Mouse (Mus musculus) CH12.LX (cell line): ENCODE data around the gene Dppa5a. TPM values are rescaled to one million over a fixed set of nuclear protein-coding genes. Genes with fewer than 3 reads are reported as not detected.
"Not testable (repeated sequence)": the region's sequence is repeated elsewhere in the genome, so short reads cannot be mapped to it uniquely, and the experiment has no call there.

ENCODE experiments used
- DNase-seq: peaks from one replicate; pipeline ENCODE4 v3.0.0-alpha.2; 2013; ENCODE audit errors: extremely low read depth
- H3K27ac ChIP-seq: 2 replicates; pipeline ENCODE4 v1.5.1; 2012; ENCODE audit warnings: low read depth, mild to moderate bottlenecking, control low read depth, moderate library complexity; ENCODE audit not compliant: insufficient read depth
- H3K27me3 ChIP-seq: replicated peaks from 2 replicates; pipeline ENCODE3; 2012; ENCODE audit warnings: inconsistent platforms
- H3K36me3 ChIP-seq, 2 experiments: replicated peaks in 1 of 2; 2 replicates each; pipeline versions ENCODE3 to v1.6.1; 2012; ENCODE audit warnings: inconsistent platforms in 1 of 2, low read length in 1 of 2, mild to moderate bottlenecking in 1 of 2, mixed read lengths in 1 of 2, moderate library complexity in 1 of 2; ENCODE audit not compliant: control insufficient read depth in 1 of 2, insufficient read depth in 1 of 2
- H3K4me1 ChIP-seq, 2 experiments: 2 replicates each; pipeline ENCODE4 v1.6.1; 2012; ENCODE audit warnings: inconsistent platforms in 1 of 2, moderate library complexity in 1 of 2; ENCODE audit not compliant: insufficient read depth in 2 of 2, control insufficient read depth in 1 of 2
- H3K4me2 ChIP-seq: 2 replicates; pipeline ENCODE4 v1.6.1; 2012; ENCODE audit warnings: low read depth, mild to moderate bottlenecking, control low read depth; ENCODE audit not compliant: poor library complexity, insufficient read depth, severe bottlenecking
- H3K4me3 ChIP-seq, 3 experiments: fragments of 150-350 bp in 1 of 3; sonication (generic) in 1 of 3; replicated peaks in 1 of 3; 2 replicates each; pipeline versions ENCODE3 to v1.5.1; 2011 to 2012; ENCODE audit warnings: low read depth in 2 of 3, low read length in 2 of 3, mild to moderate bottlenecking in 2 of 3, moderate library complexity in 2 of 3, control low read depth in 1 of 3, improper control_type of control experiment in 1 of 3, inconsistent platforms in 1 of 3, mixed read lengths in 1 of 3; ENCODE audit not compliant: poor library complexity in 1 of 3
- H3K79me2 ChIP-seq: replicated peaks from 2 replicates; pipeline ENCODE4 v1.6.1; 2012; ENCODE audit warnings: mild to moderate bottlenecking, moderate library complexity; ENCODE audit not compliant: control insufficient read depth, poor library complexity, insufficient read depth, severe bottlenecking; ENCODE audit errors: extremely low read depth
- H3K9ac ChIP-seq: 2 replicates; pipeline ENCODE4 v1.6.1; 2012; ENCODE audit warnings: low read depth, mild to moderate bottlenecking, control low read depth, moderate library complexity; ENCODE audit not compliant: insufficient read depth
- H3K9me3 ChIP-seq: replicated peaks from 2 replicates; pipeline ENCODE3; 2012; ENCODE audit warnings: low read length, inconsistent platforms, mixed read lengths
- HCFC1 ChIP-seq: IDR thresholded peaks from 2 replicates; pipeline ENCODE4 v1.6.1; 2012; ENCODE audit warnings: low read depth, mild to moderate bottlenecking, inconsistent platforms, low read length, improper control_type of control experiment
- KAT2A ChIP-seq: IDR thresholded peaks from 2 replicates; pipeline ENCODE4 v1.6.1; 2012; ENCODE audit warnings: low read length, improper control_type of control experiment, inconsistent platforms; ENCODE audit not compliant: insufficient replicate concordance
- MAX ChIP-seq: IDR thresholded peaks from 2 replicates; pipeline ENCODE4 v1.6.1; 2011; ENCODE audit warnings: low read length, improper control_type of control experiment
- MXI1 ChIP-seq: IDR thresholded peaks from 2 replicates; pipeline ENCODE4 v1.6.1; 2011; ENCODE audit warnings: mild to moderate bottlenecking, low read depth, low read length, improper control_type of control experiment
- MYC ChIP-seq: IDR thresholded peaks from 2 replicates; pipeline ENCODE4 v1.6.1; 2011; ENCODE audit warnings: low read depth, mild to moderate bottlenecking, improper control_type of control experiment, low read length
- RAD21 ChIP-seq: IDR thresholded peaks from 2 replicates; pipeline ENCODE4 v1.6.1; 2011; ENCODE audit warnings: low read depth, mild to moderate bottlenecking, low read length, improper control_type of control experiment, moderate library complexity
- USF1 ChIP-seq: IDR thresholded peaks from 2 replicates; pipeline ENCODE4 v1.6.1; 2014; ENCODE audit warnings: low read depth, mild to moderate bottlenecking, inconsistent platforms, low read length, improper control_type of control experiment
- USF2 ChIP-seq: conservative IDR thresholded peaks from 2 replicates; pipeline ENCODE4 v1.6.1; 2011; ENCODE audit warnings: low read depth, low read length, improper control_type of control experiment
- ZC3H11A ChIP-seq: IDR thresholded peaks from 2 replicates; pipeline ENCODE4 v1.6.1; 2012; ENCODE audit warnings: low read depth, mild to moderate bottlenecking, inconsistent platforms, low read length, improper control_type of control experiment
- dilution Hi-C: fragments of 300-500 bp; cut with MboI; formaldehyde crosslinking; loops from 2 replicates; pipeline ENCODE4 v1.14.3; 2020; ENCODE audit warnings: low sequenced_read_pairs; ENCODE audit not compliant: extremely low pct_unique_long_range_greater_than_20kb, extremely low pct_ligation_motif_present
- in situ Hi-C: fragments of 300-500 bp; cut with MboI; formaldehyde crosslinking; loops from 3 replicates; pipeline ENCODE4 v1.14.3; 2019; ENCODE audit warnings: low sequenced_read_pairs, low pct_ligation_motif_present, low pct_unique_long_range_greater_than_20kb, mixed read lengths
- polyA plus RNA-seq: library from polyadenylated mRNA; unstranded; fragments of >175 nt; gene quantifications from 2 replicates; pipeline ENCODE4 v1.2.1, GENCODE M21; 2012; ENCODE audit warnings: low read depth; ENCODE audit not compliant: insufficient read length
- total RNA-seq, 2 experiments: library from RNA; depleted of rRNA; stranded (reverse); fragments of 300-350 nt in 1 of 2; fragments of >200 nt in 1 of 2; gene quantifications; 2 replicates each; pipeline ENCODE4 v1.2.3; 2012 to 2014

The Dppa5a gene
- total and polyA plus RNA-seq, 3 experiments = not detected

GRCm38 (mm10) chr9:78354665-78355578 is 13.1 kb downstream of the Dppa5a start:
- dilution Hi-C loops = no loop called here
- Histone ChIP-seq H3K79me2 (no peaks in the 10 kb centered on the region), H3K4me1 (no peaks in the 10 kb centered on the region), H3K27me3 (peaks cover 33% of the 10 kb centered on the region), H3K27ac (no peak overlapping the region), H3K9me3 (no peaks in the 10 kb centered on the region), H3K9ac (no peak overlapping the region), H3K4me2 (no peak overlapping the region), H3K4me3 (no peak overlapping the region), H3K36me3 (no peaks in the 10 kb centered on the region)
- in situ Hi-C loops = no loop called here
- TF ChIP-seq KAT2A = no peak
- no peak for DNase-seq

DNA sequence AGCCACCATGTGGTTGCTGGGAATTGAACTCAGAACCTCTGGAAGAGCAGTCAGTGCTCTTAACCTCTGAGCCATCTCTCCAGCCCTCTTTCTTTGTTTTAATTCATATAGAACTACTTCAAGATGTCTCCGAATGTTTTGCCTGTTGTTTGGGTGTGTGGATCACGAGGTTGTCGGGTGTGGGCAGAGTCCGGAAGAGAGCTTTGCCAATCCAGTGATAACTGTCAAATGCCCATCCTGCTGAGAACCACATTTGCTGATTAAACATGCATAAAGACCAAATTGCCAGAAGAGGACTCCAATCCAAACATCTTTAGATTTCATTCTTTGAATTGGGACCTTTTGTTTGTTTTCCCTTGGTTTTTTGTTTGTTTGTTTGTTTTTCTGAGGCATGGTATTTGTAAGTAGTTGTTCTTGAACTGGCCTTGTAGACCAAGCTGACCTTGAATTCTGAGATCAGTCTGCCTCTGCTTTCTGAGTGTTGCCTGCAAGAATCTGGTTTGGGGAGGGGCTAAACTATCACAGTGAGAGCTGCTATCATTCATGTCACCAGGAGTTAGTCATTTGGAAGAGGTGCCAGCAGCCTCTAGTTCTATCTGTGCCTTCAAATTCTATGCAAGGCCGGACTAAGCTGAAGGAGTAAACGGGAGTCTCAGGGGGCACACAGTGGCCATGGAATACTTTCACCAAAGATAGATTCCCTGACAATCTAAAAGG is 16.3 kb downstream of the Dppa5a start:
- H3K9ac ChIP-seq = no peak overlapping the region
- no peaks in the 10 kb centered on the region for H3K79me2 ChIP-seq
- no peaks in the 10 kb centered on the region for H3K4me1 ChIP-seq
- dilution Hi-C loops = no loop called here
- in situ Hi-C loops = no loop called here
- no peaks in the 10 kb centered on the region for H3K9me3 ChIP-seq
- peaks cover 33% of the 10 kb centered on the region for H3K27me3 ChIP-seq
- H3K27ac ChIP-seq = no peak overlapping the region
- no peaks in the 10 kb centered on the region for H3K36me3 ChIP-seq
- no peak overlapping the region for H3K4me3 ChIP-seq
- no peak for DNase-seq
- TF ChIP-seq MXI1 = no peak
- TF ChIP-seq USF1 = no peak
- no peak for TF ChIP-seq USF2
- no peak for TF ChIP-seq HCFC1
- no peak for TF ChIP-seq ZC3H11A
- no peak for TF ChIP-seq RAD21
- TF ChIP-seq MYC = no peak
- no peak for TF ChIP-seq MAX
- H3K4me2 ChIP-seq = no peak overlapping the region

- H3K9me3 ChIP-seq, H3K9ac ChIP-seq, H3K27ac ChIP-seq, H3K4me2 ChIP-seq, H3K79me2 ChIP-seq, dilution Hi-C loops, H3K4me1 ChIP-seq, in situ Hi-C loops, H3K36me3 ChIP-seq, DNase-seq, H3K4me3 ChIP-seq: not testable (repeated sequence)
- peaks cover 24% of the 10 kb centered on the region for H3K27me3 ChIP-seq
These were observed 18.0 kb downstream of the Dppa5a start for GRCm38 (mm10) chr9:78350007-78350406.

DNA sequence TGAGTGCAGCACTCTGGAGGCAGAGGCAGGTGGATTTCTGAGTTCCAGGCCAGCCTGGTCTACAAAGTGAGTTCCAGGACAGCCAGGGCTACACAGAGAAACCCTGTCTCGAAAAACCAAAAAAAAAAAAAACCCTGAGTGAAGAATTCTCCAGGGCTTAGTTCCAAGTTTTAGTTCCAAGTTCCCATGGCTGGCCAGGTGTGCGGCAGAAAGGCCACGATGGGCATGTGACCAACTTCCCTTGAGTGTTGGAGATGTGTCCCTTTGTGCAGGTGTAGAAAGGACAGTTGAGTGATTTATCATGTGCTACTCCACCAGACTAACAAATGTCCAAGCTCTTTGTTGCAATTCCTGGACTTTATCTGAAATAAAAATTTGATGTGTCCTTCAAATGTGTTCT is 18.8 kb downstream of the Dppa5a start:
- H3K4me2 ChIP-seq, H3K79me2 ChIP-seq, H3K4me1 ChIP-seq, H3K9ac ChIP-seq, H3K27ac ChIP-seq, in situ Hi-C loops, H3K9me3 ChIP-seq, H3K4me3 ChIP-seq, H3K36me3 ChIP-seq, DNase-seq, dilution Hi-C loops: not testable (repeated sequence)
- peaks cover 24% of the 10 kb centered on the region for H3K27me3 ChIP-seq
